Mouse (Mus musculus) liver, embryonic 13.5 days (tissue): ENCODE measurements around the gene Trove2. TPM values are rescaled to one million over a fixed set of nuclear protein-coding genes. Genes with fewer than 3 reads are reported as not detected.

ENCODE experiments used
- ATAC-seq: fragments of 200-750 bp; cut with Nextera tagmentation; 2 replicates; pipeline ENCODE4 v1.8.0; 2017; ENCODE audit warnings: low read depth, mild to moderate bottlenecking, moderate number of reproducible peaks, moderate library complexity
- DNase-seq: peaks from one replicate; pipeline ENCODE4 v3.0.0; 2022
- H3K27ac ChIP-seq: fragments of 300-500 bp; sonication (generic); 2 replicates; pipeline ENCODE4 v1.5.1; 2015; ENCODE audit warnings: moderate library complexity, mild to moderate bottlenecking, inconsistent platforms
- H3K27me3 ChIP-seq: fragments of 300-500 bp; sonication (generic); 2 replicates; pipeline ENCODE4 v1.6.1; 2015; ENCODE audit warnings: mild to moderate bottlenecking, inconsistent platforms
- H3K36me3 ChIP-seq: fragments of 300-500 bp; sonication (generic); 2 replicates; pipeline ENCODE4 v1.6.1; 2015; ENCODE audit warnings: mild to moderate bottlenecking, inconsistent platforms
- H3K4me1 ChIP-seq: fragments of 300-500 bp; sonication (generic); replicated peaks from 2 replicates; pipeline ENCODE4 v1.6.1; 2015; ENCODE audit warnings: inconsistent platforms
- H3K4me2 ChIP-seq: fragments of 300-500 bp; sonication (generic); 2 replicates; pipeline ENCODE4 v1.6.1; 2015; ENCODE audit warnings: inconsistent platforms, mild to moderate bottlenecking, moderate library complexity
- H3K4me3 ChIP-seq: fragments of 300-500 bp; sonication (generic); replicated peaks from 2 replicates; pipeline ENCODE4 v1.5.1; 2015; ENCODE audit warnings: mild to moderate bottlenecking, inconsistent platforms
- H3K9ac ChIP-seq: fragments of 300-500 bp; sonication (generic); 2 replicates; pipeline ENCODE4 v1.6.1; 2015; ENCODE audit warnings: mild to moderate bottlenecking, inconsistent platforms
- H3K9me3 ChIP-seq: fragments of 300-500 bp; sonication (generic); replicated peaks from 2 replicates; pipeline ENCODE4 v1.6.1; 2016; ENCODE audit warnings: inconsistent platforms
- WGBS: fragments of 180-500 bp; shearing (Covaris S2); methylation state at CpG from one replicate; pipeline ENCODE4 v1.1.7; 2015; ENCODE audit not compliant: insufficient replicate concordance; 5-methylcytosine and 5-hydroxymethylcytosine counted together
- polyA plus RNA-seq: library from polyadenylated mRNA; unstranded; fragments of >200 nt; fragmentation: Nextera tagmentation; extraction: Ambion mirVana; gene quantifications from 2 replicates; pipeline ENCODE4 v1.2.1, GENCODE M21; 2015

Gene Trove2
- polyA plus RNA-seq, result 1.9 and 2.9 TPM in 2 replicates

DNA sequence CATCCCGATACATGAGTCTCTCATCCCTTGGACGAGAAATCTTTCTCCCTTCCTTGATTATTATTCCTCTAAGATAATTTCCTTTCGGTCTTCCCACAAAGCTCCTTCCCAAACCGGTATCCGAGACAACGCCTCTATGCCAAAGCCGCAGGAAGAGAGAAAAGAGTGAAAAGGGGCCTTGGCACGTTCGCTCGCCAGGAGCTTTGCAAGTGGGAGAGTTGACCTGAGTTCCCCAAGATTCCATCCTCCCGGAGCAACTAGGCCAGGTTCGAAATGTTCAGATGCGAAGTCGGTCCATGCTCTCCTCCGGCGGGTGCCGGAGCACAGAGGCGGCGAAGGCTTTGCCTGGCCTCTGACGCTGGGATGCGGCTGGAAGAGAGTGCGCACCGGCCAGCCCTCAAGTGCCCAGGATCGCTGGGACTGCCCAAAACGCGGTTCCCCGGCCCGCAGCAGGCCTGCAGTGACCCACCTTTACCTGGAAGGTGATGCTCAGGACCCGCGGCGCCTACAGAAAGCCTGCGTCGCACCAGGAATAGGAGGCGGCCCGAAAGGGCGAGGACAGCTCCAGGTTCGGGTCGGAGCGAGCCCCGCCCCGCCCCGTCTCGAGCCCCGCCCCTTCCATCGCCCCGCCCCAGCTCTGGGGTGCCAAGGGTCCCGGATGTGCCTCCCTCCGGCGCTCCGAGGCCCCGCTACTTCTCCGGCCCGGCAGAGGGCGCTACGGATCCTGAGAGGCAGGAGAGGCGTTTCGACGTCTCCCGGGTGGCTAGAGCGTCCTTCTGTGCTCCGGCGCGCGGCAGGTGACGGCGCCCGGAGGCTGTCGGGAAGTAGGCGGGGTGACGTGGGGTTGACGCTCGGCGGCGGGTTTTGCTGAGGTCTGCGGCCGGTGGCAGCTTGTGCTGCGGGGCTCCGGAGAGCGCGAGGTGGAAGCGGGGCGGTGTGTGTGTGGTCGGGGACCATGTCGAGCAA, at the start of gene Trove2, which contains the start of gene Uchl5:
Gene Trove2 (minus strand): TSS at position 623 of the 966 bp plus-strand sequence.
Gene Uchl5 (plus strand): TSS at position 827 of the 966 bp plus-strand sequence.
- peak within 1 kb of the TSS; percentile 99 for H3K9ac ChIP-seq
- peak; percentile 95 for ATAC-seq
- peak within 1 kb of the TSS; percentile 97 for H3K4me2 ChIP-seq
- DNase-seq, result peak; percentile 97
- H3K4me1 ChIP-seq, result peaks cover 31% of the 10 kb centered on the region
- H3K36me3 ChIP-seq, result peaks cover 8% of the 10 kb centered on the region; the same call in 1 of the 2 replicates
- H3K27ac ChIP-seq, result peak within 1 kb of the TSS; percentile 85
- WGBS, result 1% methylated on average over 84 of the region's 84 CpGs
- peaks cover 23% of the 10 kb centered on the region for H3K27me3 ChIP-seq
- H3K4me3 ChIP-seq, result peak within 1 kb of the TSS; percentile 96
- H3K9me3 ChIP-seq, result no peaks in the 10 kb centered on the region

GRCm38 (mm10) chr1:143822677-143823076, 45.8 kb upstream of the Trove2 start:
- no peaks in the 10 kb centered on the region for H3K9me3 ChIP-seq
- no peak overlapping the region for H3K27ac ChIP-seq
- no peaks in the 10 kb centered on the region for H3K4me1 ChIP-seq
- no peaks in the 10 kb centered on the region for H3K27me3 ChIP-seq
- 57% methylated on average over 3 of the region's 3 CpGs for WGBS
- no peak overlapping the region for H3K9ac ChIP-seq
- ATAC-seq, result no peak
- DNase-seq, result no peak
- H3K4me2 ChIP-seq, result no peak overlapping the region
- no peaks in the 10 kb centered on the region for H3K36me3 ChIP-seq
- H3K4me3 ChIP-seq, result no peak overlapping the region

DNA sequence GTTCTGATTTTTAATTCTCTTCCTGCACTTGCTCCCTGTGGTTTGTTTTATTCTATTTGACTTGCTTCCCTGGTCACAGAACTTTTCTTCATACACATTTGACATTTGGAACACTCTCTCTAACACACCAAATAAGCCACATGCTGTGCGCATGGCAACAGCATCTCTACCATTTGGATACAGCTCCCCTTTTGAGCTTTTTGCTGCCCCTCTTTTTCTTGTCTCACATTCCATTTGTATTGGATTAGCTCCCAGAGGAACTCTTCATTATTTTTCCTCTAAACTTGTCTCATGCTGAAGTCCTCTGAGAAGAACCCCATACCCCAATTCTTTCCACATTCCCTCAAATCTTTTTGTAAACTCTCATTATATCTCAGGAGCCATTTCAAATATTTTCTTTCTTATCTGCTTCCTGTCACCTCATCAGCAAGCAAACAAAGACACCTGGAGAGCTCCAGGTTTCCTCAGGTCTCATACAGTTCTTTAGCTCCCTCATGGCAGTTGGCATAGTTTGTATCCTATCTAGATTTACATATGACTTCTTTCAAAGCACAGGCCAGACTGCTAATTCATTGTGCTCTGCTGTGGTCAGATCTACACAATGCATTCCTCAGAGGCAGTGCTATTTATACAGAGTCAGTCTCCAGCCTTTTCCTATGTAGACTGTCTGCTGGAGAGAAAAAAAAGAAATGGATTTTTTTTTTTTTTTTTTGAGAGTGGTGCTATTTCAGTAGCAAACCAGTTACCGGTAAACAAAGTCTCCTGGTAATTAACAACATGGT, 43.4 kb upstream of the Trove2 start:
- H3K4me2 ChIP-seq, result no peak overlapping the region
- no peaks in the 10 kb centered on the region for H3K36me3 ChIP-seq
- 65% methylated on average over 2 of the region's 2 CpGs for WGBS
- no peak for ATAC-seq
- H3K4me3 ChIP-seq, result no peak overlapping the region
- no peaks in the 10 kb centered on the region for H3K27me3 ChIP-seq
- H3K9ac ChIP-seq, result no peak overlapping the region
- H3K9me3 ChIP-seq, result no peaks in the 10 kb centered on the region
- no peak overlapping the region for H3K27ac ChIP-seq
- no peaks in the 10 kb centered on the region for H3K4me1 ChIP-seq
- DNase-seq, result no peak

GRCm38 (mm10) chr1:143813676-143814360, 37.0 kb upstream of the Trove2 start:
- ATAC-seq, result peak; percentile 82
- 30% methylated on average over 7 of the region's 7 CpGs for WGBS

DNA sequence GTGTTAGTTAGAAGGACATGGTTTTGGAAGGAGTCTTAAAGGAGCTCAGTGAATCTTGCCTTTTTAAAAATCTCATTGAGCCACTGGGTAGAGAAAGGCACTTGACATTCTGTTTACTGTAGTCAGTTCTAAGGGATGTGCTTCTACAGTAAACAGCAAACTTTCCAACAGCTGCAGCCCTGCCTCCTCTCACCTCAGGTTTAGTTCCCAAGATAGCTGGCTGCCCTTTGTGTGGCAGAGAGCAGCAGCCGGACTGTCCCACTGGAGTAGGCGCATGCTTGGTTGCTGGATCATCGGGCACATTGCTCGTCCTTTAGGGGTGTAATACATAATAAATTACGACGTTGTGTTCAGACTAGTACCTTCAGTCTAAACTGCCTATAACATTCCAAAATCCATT, 32.2 kb upstream of the Trove2 start:
- Histone ChIP-seq H3K9me3 (no peaks in the 10 kb centered on the region), H3K9ac (no peak overlapping the region), H3K4me2 (no peak overlapping the region), H3K27me3 (no peaks in the 10 kb centered on the region), H3K4me1 (no peaks in the 10 kb centered on the region), H3K36me3 (peaks cover 22% of the 10 kb centered on the region), H3K4me3 (no peak overlapping the region), H3K27ac (no peak overlapping the region)
- 91% methylated on average over 6 of the region's 6 CpGs for WGBS
- no peak for DNase-seq
- no peak for ATAC-seq

More at GRCm38 (mm10) chr1:143813676-143814360, 37.0 kb upstream of the Trove2 start:
- no peak overlapping the region for H3K4me2 ChIP-seq
- H3K9ac ChIP-seq, result no peak overlapping the region
- H3K36me3 ChIP-seq, result peaks cover 11% of the 10 kb centered on the region; the same call in 1 of the 2 replicates
- no peaks in the 10 kb centered on the region for H3K27me3 ChIP-seq
- H3K4me1 ChIP-seq, result no peaks in the 10 kb centered on the region
- peak; percentile 53 for DNase-seq
- H3K9me3 ChIP-seq, result no peaks in the 10 kb centered on the region
- H3K27ac ChIP-seq, result no peak overlapping the region
- H3K4me3 ChIP-seq, result no peak overlapping the region

DNA sequence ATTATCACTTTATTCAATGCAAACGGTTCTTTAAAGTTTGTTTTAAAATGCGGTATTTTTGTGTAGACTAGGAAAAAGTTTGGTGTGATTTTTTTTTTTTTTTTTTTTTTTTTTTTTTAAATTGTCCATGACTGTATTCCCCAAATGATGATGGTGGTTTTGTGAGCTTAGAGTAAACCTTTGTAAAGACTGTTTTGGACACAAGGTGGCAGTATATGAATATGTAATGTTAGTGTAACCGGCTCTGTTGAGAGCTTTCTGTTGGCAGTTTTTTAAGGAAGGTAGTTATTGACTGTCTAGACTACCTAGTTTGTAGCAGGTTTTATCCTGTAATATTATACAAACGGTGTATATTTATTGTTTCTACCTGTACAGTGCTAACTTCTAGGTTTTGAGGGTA, 26.7 kb upstream of the Trove2 start:
- no peaks in the 10 kb centered on the region for H3K4me1 ChIP-seq
- no peak overlapping the region for H3K4me2 ChIP-seq
- no peak overlapping the region for H3K4me3 ChIP-seq
- no peak overlapping the region for H3K9ac ChIP-seq
- DNase-seq (no peak), ATAC-seq (peak; percentile 58; the same call in 1 of the 2 replicates)
- H3K27ac ChIP-seq, result no peak overlapping the region
- 37% methylated on average over 4 of the region's 4 CpGs for WGBS
- no peaks in the 10 kb centered on the region for H3K9me3 ChIP-seq
- no peaks in the 10 kb centered on the region for H3K27me3 ChIP-seq
- H3K36me3 ChIP-seq, result peaks cover 25% of the 10 kb centered on the region

- peaks cover 21% of the 10 kb centered on the region for H3K36me3 ChIP-seq
- DNase-seq (peak; percentile 29), ATAC-seq (0 out of 2 replicates have a peak, but pooled peaks have one; percentile 48)
- H3K27me3 ChIP-seq, result no peaks in the 10 kb centered on the region
- H3K4me1 ChIP-seq, result no peaks in the 10 kb centered on the region
- H3K4me3 ChIP-seq, result no peak overlapping the region
- H3K27ac ChIP-seq, result no peak overlapping the region
- H3K4me2 ChIP-seq, result no peak overlapping the region
- no peaks in the 10 kb centered on the region for H3K9me3 ChIP-seq
- WGBS, result 62% methylated on average over 2 of the region's 2 CpGs
- no peak overlapping the region for H3K9ac ChIP-seq
These were observed 11.8 kb upstream of the Trove2 start for GRCm38 (mm10) chr1:143788584-143789227.

DNA sequence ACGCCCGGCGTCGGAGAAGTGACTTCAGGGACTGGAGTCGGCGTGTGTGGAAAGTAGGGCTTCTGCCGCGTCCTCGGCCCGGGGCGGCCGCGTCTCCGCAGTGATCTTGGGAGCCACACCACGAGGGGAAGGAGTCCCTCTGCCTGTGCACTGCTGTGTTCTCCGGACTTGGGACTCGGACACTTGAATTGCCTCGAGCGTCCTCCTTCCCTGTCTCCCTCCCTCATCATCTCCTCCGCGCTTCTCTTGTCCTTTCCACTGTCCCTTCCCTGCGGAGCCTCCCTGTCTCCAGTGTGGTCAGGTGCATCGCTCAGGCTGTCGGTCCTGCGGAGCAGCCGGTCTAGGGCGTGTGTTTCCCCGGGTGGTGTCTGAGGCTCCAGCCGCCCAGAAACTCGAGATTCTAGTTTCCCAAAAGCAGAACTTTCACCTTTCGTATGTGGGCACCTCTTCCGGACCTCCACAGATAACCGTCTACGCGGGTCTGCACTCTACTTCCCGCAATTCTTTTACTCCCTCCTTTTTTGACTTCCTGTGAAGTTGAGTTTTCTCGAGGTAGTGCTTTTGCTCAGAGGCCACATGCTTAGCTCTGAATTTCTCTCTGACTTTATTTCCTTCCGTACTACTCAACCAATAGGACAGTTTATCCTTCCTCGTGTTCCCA, 820 bp upstream of the Trove2 start:
- Histone ChIP-seq H3K36me3 (peaks cover 11% of the 10 kb centered on the region; the same call in 1 of the 2 replicates), H3K27ac (peak overlapping the region; percentile 85), H3K4me3 (peak overlapping the region; percentile 96), H3K9me3 (no peaks in the 10 kb centered on the region), H3K9ac (peak overlapping the region; percentile 99), H3K27me3 (peaks cover 23% of the 10 kb centered on the region), H3K4me1 (peaks cover 26% of the 10 kb centered on the region), H3K4me2 (peak overlapping the region; percentile 97)
- no peak for DNase-seq
- WGBS, result under 1% methylated on average over 38 of the region's 39 CpGs
- peak; percentile 42 for ATAC-seq

- Histone ChIP-seq H3K36me3 (no peaks in the 10 kb centered on the region), H3K4me3 (no peak overlapping the region), H3K9ac (no peak overlapping the region), H3K4me1 (peaks cover 27% of the 10 kb centered on the region), H3K27ac (no peak overlapping the region), H3K27me3 (peaks cover 23% of the 10 kb centered on the region), H3K4me2 (no peak overlapping the region), H3K9me3 (no peaks in the 10 kb centered on the region)
- no peak for DNase-seq
- 24% methylated on average over 6 of the region's 6 CpGs for WGBS
- ATAC-seq, result no peak
These were observed 3.0 kb downstream of the Trove2 start for GRCm38 (mm10) chr1:143773909-143774308.

- no peak overlapping the region for H3K27ac ChIP-seq
- peaks cover 19% of the 10 kb centered on the region for H3K4me1 ChIP-seq
- no peak overlapping the region for H3K4me3 ChIP-seq
- H3K9ac ChIP-seq, result no peak overlapping the region
- H3K27me3 ChIP-seq, result peaks cover 23% of the 10 kb centered on the region
- H3K9me3 ChIP-seq, result no peaks in the 10 kb centered on the region
- no peaks in the 10 kb centered on the region for H3K36me3 ChIP-seq
- ATAC-seq (no peak), DNase-seq (no peak)
- WGBS, result 61% methylated on average over 7 of the region's 7 CpGs
- no peak overlapping the region for H3K4me2 ChIP-seq
These were observed 3.8 kb downstream of the Trove2 start for GRCm38 (mm10) chr1:143773082-143773481.
